Mouse (Mus musculus) hindbrain, embryonic 13.5 days (tissue): Measurements from ENCODE around the gene Nup62. TPM values are rescaled to one million over a fixed set of nuclear protein-coding genes. Genes with fewer than 3 reads are reported as not detected.

Experiments used
- ATAC-seq: fragments of 200-750 bp; cut with Nextera tagmentation; 2 replicates; pipeline ENCODE4 v1.8.0; 2017; ENCODE audit warnings: moderate TSS enrichment; ENCODE audit not compliant: low FRiP score
- H3K27ac ChIP-seq: fragments of 300-500 bp; sonication (generic); 2 replicates; pipeline ENCODE4 v1.5.1; 2015; ENCODE audit warnings: inconsistent platforms, mild to moderate bottlenecking, moderate library complexity
- H3K27me3 ChIP-seq: fragments of 300-500 bp; sonication (generic); 2 replicates; pipeline ENCODE4 v1.6.1; 2015; ENCODE audit warnings: mild to moderate bottlenecking, inconsistent platforms
- H3K36me3 ChIP-seq: fragments of 300-500 bp; sonication (generic); 2 replicates; pipeline ENCODE4 v1.6.1; 2015; ENCODE audit warnings: mild to moderate bottlenecking, inconsistent platforms
- H3K4me1 ChIP-seq: fragments of 300-500 bp; sonication (generic); replicated peaks from 2 replicates; pipeline ENCODE4 v1.6.1; 2015; ENCODE audit warnings: inconsistent platforms
- H3K4me2 ChIP-seq: fragments of 300-500 bp; sonication (generic); 2 replicates; pipeline ENCODE4 v1.6.1; 2015; ENCODE audit warnings: inconsistent platforms, mild to moderate bottlenecking, moderate library complexity
- H3K4me3 ChIP-seq: fragments of 300-500 bp; sonication (generic); 2 replicates; pipeline ENCODE4 v1.5.1; 2015; ENCODE audit warnings: mild to moderate bottlenecking, inconsistent platforms
- H3K9ac ChIP-seq: fragments of 300-500 bp; sonication (generic); 2 replicates; pipeline ENCODE4 v1.6.1; 2015; ENCODE audit warnings: mild to moderate bottlenecking, inconsistent platforms
- H3K9me3 ChIP-seq: fragments of 300-500 bp; sonication (generic); 2 replicates; pipeline ENCODE4 v1.6.1; 2016; ENCODE audit warnings: inconsistent platforms
- WGBS: fragments of 180-500 bp; shearing (Covaris S2); methylation state at CpG from one replicate; pipeline ENCODE4 v1.1.7; 2015; 5-methylcytosine and 5-hydroxymethylcytosine counted together
- polyA plus RNA-seq: library from polyadenylated mRNA; unstranded; fragments of >200 nt; fragmentation: Nextera tagmentation; extraction: Ambion mirVana; gene quantifications from 2 replicates; pipeline ENCODE4 v1.2.1, GENCODE M21; 2015

The Nup62 gene
- polyA plus RNA-seq, 1 experiment from 2014 or later = 47.9 TPM

DNA sequence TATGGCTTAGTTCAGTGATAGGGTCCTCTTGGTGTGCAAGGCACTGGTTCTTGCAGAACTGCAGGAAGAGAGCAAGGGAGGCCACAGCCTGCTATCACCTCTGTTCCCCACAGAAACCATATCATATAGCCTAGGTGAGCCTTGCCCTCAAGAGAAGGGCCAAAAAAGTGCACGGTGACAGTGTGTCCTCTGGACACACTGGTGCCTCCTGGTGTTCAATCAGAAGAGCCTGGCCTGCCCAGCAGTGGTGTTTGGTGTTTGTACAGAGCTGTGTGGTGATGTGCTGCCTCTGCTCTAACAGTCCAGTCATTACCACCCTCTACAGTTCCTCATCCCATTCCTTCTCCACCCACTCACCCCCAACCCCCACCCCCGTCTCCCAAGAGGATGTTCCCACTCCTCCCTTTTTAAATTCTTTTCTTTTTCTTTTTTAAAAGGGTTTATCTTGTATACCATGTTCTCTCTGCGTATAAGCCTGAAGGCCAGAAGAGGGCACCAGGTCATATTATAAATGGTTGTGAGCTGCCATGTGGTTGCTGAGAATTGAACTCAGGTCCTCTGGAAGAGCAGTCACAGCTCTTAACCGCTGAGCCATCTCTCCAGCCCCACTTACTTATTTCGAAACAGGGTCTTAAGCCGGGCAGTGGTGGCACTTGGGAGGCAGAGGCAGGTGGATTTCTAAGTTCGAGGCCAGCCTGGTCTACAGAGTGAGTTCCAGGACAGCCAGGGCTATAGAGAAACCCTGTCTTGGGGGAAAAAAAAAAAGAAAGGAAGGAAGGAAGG is 6.0 kb downstream of the Nup62 start:
- H3K27me3 ChIP-seq = no peaks in the 10 kb centered on the region
- no peaks in the 10 kb centered on the region for H3K9me3 ChIP-seq
- WGBS = 85% methylated on average over 7 of the region's 7 CpGs
- no peak overlapping the region for H3K4me2 ChIP-seq
- no peak overlapping the region for H3K9ac ChIP-seq
- peaks cover 47% of the 10 kb centered on the region for H3K4me1 ChIP-seq
- H3K27ac ChIP-seq = no peak overlapping the region
- ATAC-seq = no peak
- H3K36me3 ChIP-seq = no peaks in the 10 kb centered on the region
- H3K4me3 ChIP-seq = no peak overlapping the region

DNA sequence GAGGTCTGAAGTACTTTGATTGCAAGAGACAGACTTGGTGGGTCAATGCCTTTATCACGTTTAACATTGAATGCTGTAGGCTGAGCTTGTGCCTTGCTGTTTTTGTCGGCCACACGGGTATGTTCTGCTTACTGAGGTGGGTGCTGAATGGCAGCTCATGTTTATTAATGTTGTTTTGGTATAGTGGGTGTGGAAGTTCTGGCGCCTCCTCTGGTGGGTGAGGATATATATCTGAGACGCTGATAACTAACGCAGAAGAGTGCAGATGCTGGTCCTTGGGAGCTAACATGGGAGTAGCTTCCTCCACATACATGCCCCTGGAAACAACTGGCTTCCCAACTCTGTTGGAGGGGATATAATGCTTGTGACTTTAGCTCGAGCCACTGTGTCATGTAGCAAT is 7.5 kb downstream of the Nup62 start:
- H3K4me1 ChIP-seq = peaks cover 32% of the 10 kb centered on the region
- H3K9ac ChIP-seq = no peak overlapping the region; the same call in 1 of the 2 replicates
- 38% methylated on average over 7 of the region's 7 CpGs for WGBS
- peaks cover 7% of the 10 kb centered on the region; the same call in 1 of the 2 replicates for H3K36me3 ChIP-seq
- no peak overlapping the region for H3K4me3 ChIP-seq
- no peaks in the 10 kb centered on the region for H3K9me3 ChIP-seq
- H3K27me3 ChIP-seq = no peaks in the 10 kb centered on the region
- H3K27ac ChIP-seq = no peak overlapping the region
- no peak for ATAC-seq
- no peak overlapping the region for H3K4me2 ChIP-seq

- Histone ChIP-seq H3K27me3 (no peaks in the 10 kb centered on the region), H3K9me3 (no peaks in the 10 kb centered on the region), H3K4me2 (no peak overlapping the region), H3K27ac (no peak overlapping the region), H3K9ac (peak overlapping the region; percentile 29; the same call in 1 of the 2 replicates), H3K4me3 (no peak overlapping the region), H3K4me1 (peaks cover 17% of the 10 kb centered on the region), H3K36me3 (peaks cover 22% of the 10 kb centered on the region)
- 28% methylated on average over 3 of the region's 3 CpGs for WGBS
- ATAC-seq = peak; percentile 72; the same call in 1 of the 2 replicates
Measured at GRCm38 (mm10) chr7:44824872-44825271, 9.0 kb downstream of the Nup62 start.

- H3K27ac ChIP-seq = no peak overlapping the region
- no peak overlapping the region for H3K4me2 ChIP-seq
- no peaks in the 10 kb centered on the region for H3K9me3 ChIP-seq
- H3K27me3 ChIP-seq = no peaks in the 10 kb centered on the region
- no peak for ATAC-seq
- H3K9ac ChIP-seq = no peak overlapping the region
- 91% methylated on average over 3 of the region's 3 CpGs for WGBS
- no peak overlapping the region for H3K4me3 ChIP-seq
- peaks cover 6% of the 10 kb centered on the region; the same call in 1 of the 2 replicates for H3K4me1 ChIP-seq
- peaks cover 41% of the 10 kb centered on the region for H3K36me3 ChIP-seq
Measured at GRCm38 (mm10) chr7:44826771-44827170, 10.9 kb downstream of the Nup62 start.

DNA sequence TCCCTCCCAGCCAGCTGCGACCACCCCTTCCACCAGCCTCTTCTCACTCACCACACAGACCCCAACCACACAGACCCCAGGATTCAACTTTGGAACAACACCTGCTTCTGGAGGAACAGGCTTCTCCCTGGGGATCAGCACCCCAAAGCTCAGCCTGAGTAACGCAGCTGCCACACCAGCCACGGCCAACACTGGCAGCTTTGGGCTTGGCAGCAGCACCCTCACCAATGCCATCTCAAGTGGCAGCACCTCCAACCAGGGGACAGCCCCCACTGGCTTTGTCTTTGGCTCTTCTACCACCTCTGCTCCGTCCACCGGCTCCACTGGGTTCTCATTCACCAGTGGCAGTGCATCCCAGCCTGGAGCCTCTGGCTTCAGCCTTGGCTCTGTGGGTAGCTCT is 12.8 kb downstream of the Nup62 start:
- H3K27me3 ChIP-seq = no peaks in the 10 kb centered on the region
- no peak overlapping the region for H3K4me3 ChIP-seq
- H3K36me3 ChIP-seq = peaks cover 47% of the 10 kb centered on the region
- 87% methylated on average over 5 of the region's 5 CpGs for whole genome bisulfite sequencing
- H3K4me2 ChIP-seq = no peak overlapping the region
- H3K9me3 ChIP-seq = no peaks in the 10 kb centered on the region
- no peak overlapping the region for H3K27ac ChIP-seq
- 0 out of 2 replicates have a peak, but pooled peaks cover 6% of the 10 kb centered on the region for H3K4me1 ChIP-seq
- H3K9ac ChIP-seq = no peak overlapping the region
- ATAC-seq = no peak

GRCm38 (mm10) chr7:44832763-44833162 is 16.9 kb downstream of the Nup62 start:
- no peak overlapping the region for H3K4me3 ChIP-seq
- WGBS = 81% methylated on average over 4 of the region's 4 CpGs
- ATAC-seq = no peak
- H3K4me2 ChIP-seq = no peak overlapping the region
- H3K27ac ChIP-seq = no peak overlapping the region
- H3K9me3 ChIP-seq = no peaks in the 10 kb centered on the region
- H3K4me1 ChIP-seq = no peaks in the 10 kb centered on the region
- H3K9ac ChIP-seq = no peak overlapping the region
- H3K27me3 ChIP-seq = no peaks in the 10 kb centered on the region
- H3K36me3 ChIP-seq = peaks cover 46% of the 10 kb centered on the region

- H3K9me3 ChIP-seq = no peaks in the 10 kb centered on the region
- no peak overlapping the region for H3K9ac ChIP-seq
- no peak overlapping the region for H3K27ac ChIP-seq
- ATAC-seq = no peak
- no peak overlapping the region for H3K4me2 ChIP-seq
- WGBS = 82% methylated on average over 1 of the region's 1 CpGs
- no peak overlapping the region for H3K4me3 ChIP-seq
- peaks cover 21% of the 10 kb centered on the region for H3K36me3 ChIP-seq
- H3K4me1 ChIP-seq = peaks cover 17% of the 10 kb centered on the region
- peaks cover 25% of the 10 kb centered on the region for H3K27me3 ChIP-seq
Measured at GRCm38 (mm10) chr7:44835373-44836015, 19.6 kb downstream of the Nup62 start.

- Histone ChIP-seq H3K27ac (no peak overlapping the region), H3K27me3 (peaks cover 30% of the 10 kb centered on the region), H3K9me3 (no peaks in the 10 kb centered on the region), H3K4me3 (no peak overlapping the region), H3K4me2 (no peak overlapping the region), H3K9ac (no peak overlapping the region), H3K4me1 (peaks cover 19% of the 10 kb centered on the region), H3K36me3 (peaks cover 21% of the 10 kb centered on the region)
- ATAC-seq = no peak
- WGBS = 54% methylated on average over 3 of the region's 3 CpGs
Measured at GRCm38 (mm10) chr7:44836016-44836404, 20.1 kb downstream of the Nup62 start.

GRCm38 (mm10) chr7:44836423-44837053 is 20.6 kb downstream of the Nup62 start:
- H3K4me2 ChIP-seq = no peak overlapping the region
- no peak for ATAC-seq
- no peaks in the 10 kb centered on the region for H3K9me3 ChIP-seq
- H3K27me3 ChIP-seq = peaks cover 35% of the 10 kb centered on the region
- no peak overlapping the region for H3K27ac ChIP-seq
- peaks cover 19% of the 10 kb centered on the region for H3K4me1 ChIP-seq
- H3K4me3 ChIP-seq = no peak overlapping the region
- peaks cover 21% of the 10 kb centered on the region for H3K36me3 ChIP-seq
- no peak overlapping the region for H3K9ac ChIP-seq
- 85% methylated on average over 9 of the region's 9 CpGs for WGBS

DNA sequence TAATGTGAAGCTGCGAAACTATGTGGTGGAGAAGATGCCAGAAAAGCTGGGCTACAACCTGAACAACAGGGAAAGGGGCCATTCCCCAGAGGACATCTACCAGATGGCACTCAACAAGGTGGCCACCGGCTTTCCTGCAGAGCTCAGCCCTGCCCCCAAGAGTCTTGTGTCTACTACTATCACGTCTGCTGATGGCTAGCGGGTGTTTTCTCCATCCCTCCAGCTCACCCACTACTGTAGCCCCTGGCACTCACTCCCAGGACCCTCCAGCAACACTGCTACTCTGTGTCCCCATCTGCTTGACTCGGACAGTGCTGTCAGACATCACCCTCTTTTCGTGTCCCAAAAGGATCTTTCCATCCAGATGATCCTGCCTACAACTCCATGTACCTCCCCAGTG is 22.2 kb downstream of the Nup62 start:
- H3K4me3 ChIP-seq = no peak overlapping the region
- H3K4me2 ChIP-seq = no peak overlapping the region
- H3K9ac ChIP-seq = no peak overlapping the region
- H3K27me3 ChIP-seq = peaks cover 46% of the 10 kb centered on the region
- 85% methylated on average over 6 of the region's 6 CpGs for WGBS
- no peak overlapping the region for H3K27ac ChIP-seq
- H3K4me1 ChIP-seq = peaks cover 19% of the 10 kb centered on the region
- peaks cover 28% of the 10 kb centered on the region for H3K36me3 ChIP-seq
- no peaks in the 10 kb centered on the region for H3K9me3 ChIP-seq
- no peak for ATAC-seq

DNA sequence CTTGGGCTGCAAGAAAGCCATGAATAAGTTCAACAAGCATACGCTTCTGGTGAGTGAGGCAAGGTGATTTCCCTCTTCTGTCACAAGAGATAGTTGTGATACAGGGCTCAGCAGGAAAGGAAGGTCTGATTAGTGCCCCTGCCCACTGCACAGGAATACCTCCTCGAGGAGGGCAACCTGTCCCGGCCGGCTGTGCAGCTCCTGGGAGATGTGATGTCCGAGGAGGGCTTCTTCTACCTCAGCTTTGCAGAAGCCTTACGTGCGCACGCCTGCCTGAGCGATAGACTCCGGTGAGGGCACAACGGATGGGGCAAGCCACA is 23.2 kb downstream of the Nup62 start:
- Histone ChIP-seq H3K4me3 (peak overlapping the region; percentile 36), H3K27ac (no peak overlapping the region), H3K4me2 (peak overlapping the region; percentile 59), H3K36me3 (peaks cover 39% of the 10 kb centered on the region), H3K4me1 (peaks cover 19% of the 10 kb centered on the region), H3K9me3 (no peaks in the 10 kb centered on the region), H3K27me3 (peaks cover 46% of the 10 kb centered on the region), H3K9ac (peak overlapping the region; percentile 69)
- WGBS = 36% methylated on average over 11 of the region's 11 CpGs
- no peak for ATAC-seq

- H3K9ac ChIP-seq = peak overlapping the region; percentile 69
- no peaks in the 10 kb centered on the region for H3K9me3 ChIP-seq
- H3K4me1 ChIP-seq = peaks cover 19% of the 10 kb centered on the region
- H3K27me3 ChIP-seq = peaks cover 46% of the 10 kb centered on the region
- H3K27ac ChIP-seq = no peak overlapping the region
- ATAC-seq = peak; percentile 62
- H3K4me2 ChIP-seq = peak overlapping the region; percentile 59
- under 1% methylated on average over 58 of the region's 58 CpGs for WGBS
- peak overlapping the region; percentile 36 for H3K4me3 ChIP-seq
- H3K36me3 ChIP-seq = peaks cover 44% of the 10 kb centered on the region
Measured at GRCm38 (mm10) chr7:44839491-44840191, 23.8 kb downstream of the Nup62 start.
